Mouse (Mus musculus): Measurements from ENCODE around the gene Myadml2.

GRCm38 (mm10) chr11:120662759-120663158 lies 14.8 kb upstream of the Myadml2 start:
- TF ChIP-seq POLR2A (IDR thresholded peaks at IDR 0.05; ENCODE audit: insufficient read depth, low read length) (no peak), CTCF (IDR thresholded peaks at IDR 0.05; ENCODE audit: low read depth, low read length) (no peak), EP300 (IDR thresholded peaks at IDR 0.05; ENCODE audit: insufficient read depth, low read depth, low read length) (no peak)
